Mouse (Mus musculus): ENCODE measurements around the gene Smndc1.

- TF ChIP-seq POLR2A (IDR thresholded peaks at IDR 0.05; ENCODE audit: low read depth, low read length) = no peak
- TF ChIP-seq CTCF (conservative IDR thresholded peaks at IDR 0.05; ENCODE audit: insufficient read depth, insufficient read length, low read depth, low read length) = no peak
Measured at GRCm38 (mm10) chr19:53329992-53330381, 60.4 kb downstream of the Smndc1 start.
